Mouse (Mus musculus) heart, postnatal 0 days (tissue): ENCODE results near the gene Ick. TPM values are rescaled to one million over a fixed set of nuclear protein-coding genes. Genes with fewer than 3 reads are reported as not detected.

Experiments used
- ATAC-seq: fragments of 200-750 bp; cut with Nextera tagmentation; 2 replicates; pipeline ENCODE4 v1.8.0; 2017; ENCODE audit warnings: low read depth, moderate number of reproducible peaks, moderate library complexity; ENCODE audit not compliant: insufficient read depth
- DNase-seq: peaks from one replicate; pipeline ENCODE4 v3.0.0-alpha.2; 2016; ENCODE audit warnings: low spot score
- H3K27ac ChIP-seq: fragments of 300-500 bp; sonication (generic); 2 replicates; pipeline ENCODE4 v1.5.1; 2014; ENCODE audit warnings: low read depth, mild to moderate bottlenecking
- H3K27me3 ChIP-seq: fragments of 300-500 bp; sonication (generic); 2 replicates; pipeline ENCODE4 v1.6.1; 2014; ENCODE audit warnings: low read length, mixed read lengths; ENCODE audit not compliant: control insufficient read depth, insufficient read depth
- H3K36me3 ChIP-seq: fragments of 300-500 bp; sonication (generic); replicated peaks from 2 replicates; pipeline ENCODE4 v1.6.1; 2014; ENCODE audit warnings: low read length, mixed read lengths; ENCODE audit not compliant: control insufficient read depth, insufficient read depth
- H3K4me1 ChIP-seq: fragments of 300-500 bp; sonication (generic); 2 replicates; pipeline ENCODE4 v1.6.1; 2014; ENCODE audit warnings: antibody characterized with exemption; ENCODE audit not compliant: control insufficient read depth, insufficient read depth
- H3K4me2 ChIP-seq: fragments of 300-500 bp; sonication (generic); 2 replicates; pipeline ENCODE4 v1.6.1; 2014; ENCODE audit warnings: low read depth, mild to moderate bottlenecking, low read length, moderate library complexity
- H3K4me3 ChIP-seq: fragments of 300-500 bp; sonication (generic); 2 replicates; pipeline ENCODE4 v1.5.1; 2014; ENCODE audit warnings: low read depth, low read length
- H3K9ac ChIP-seq: fragments of 300-500 bp; sonication (generic); replicated peaks from 2 replicates; pipeline ENCODE4 v1.6.1; 2014; ENCODE audit warnings: low read depth, low read length, mixed read lengths
- H3K9me3 ChIP-seq: fragments of 300-500 bp; sonication (generic); replicated peaks from 2 replicates; pipeline ENCODE4 v1.6.1; 2016; ENCODE audit warnings: low read length; ENCODE audit not compliant: control insufficient read depth
- CTCF ChIP-seq: IDR thresholded peaks from 2 replicates; pipeline ENCODE4 v1.5.1; 2016; ENCODE audit warnings: antibody characterized with exemption, control low read depth, low read depth
- EP300 ChIP-seq: IDR thresholded peaks from 2 replicates; pipeline ENCODE4 v1.6.1; 2016; ENCODE audit warnings: antibody characterized with exemption, low read depth
- WGBS: fragments of 180-500 bp; shearing (Covaris S2); extraction: QIAGEN DNeasy Blood & Tissue Kit; methylation state at CpG from one replicate; pipeline ENCODE4 v1.1.7; 2014; 5-methylcytosine and 5-hydroxymethylcytosine counted together
- polyA plus RNA-seq: library from polyadenylated mRNA; unstranded; fragments of >200 nt; fragmentation: Nextera tagmentation; extraction: Ambion mirVana; gene quantifications from 2 replicates; pipeline ENCODE4 v1.2.1, GENCODE M21; 2015
- total RNA-seq: library from RNA; depleted of rRNA; stranded (reverse); fragments of >200 nt; gene quantifications from 2 replicates; pipeline ENCODE4 v1.2.3, GENCODE M21; 2014; ENCODE audit warnings: low replicate concordance

Gene Ick
- total and polyA plus RNA-seq, 2 experiments from 2014 or later: 11.4 to 13.8 TPM

- no peak for ATAC-seq
- no peaks in the 10 kb centered on the region for H3K36me3 ChIP-seq
Measured at GRCm38 (mm10) chr9:78195034-78195433, 86.0 kb downstream of the Ick start.

GRCm38 (mm10) chr9:78197801-78198200, 88.8 kb downstream of the Ick start:
- Histone ChIP-seq H3K9ac (no peak overlapping the region), H3K27me3 (no peaks in the 10 kb centered on the region), H3K4me3 (no peak overlapping the region), H3K4me1 (no peaks in the 10 kb centered on the region), H3K27ac (no peak overlapping the region), H3K4me2 (no peak overlapping the region), H3K9me3 (no peaks in the 10 kb centered on the region), H3K36me3 (no peaks in the 10 kb centered on the region)
- TF ChIP-seq CTCF (no peak), EP300 (no peak)
- no peak for ATAC-seq
- 95% methylated on average over 9 of the region's 9 CpGs for WGBS
- no peak for DNase-seq

More at GRCm38 (mm10) chr9:78195034-78195433, 86.0 kb downstream of the Ick start:
- H3K9ac ChIP-seq: no peak overlapping the region
- TF ChIP-seq EP300 (no peak), CTCF (no peak)
- H3K9me3 ChIP-seq: no peaks in the 10 kb centered on the region
- H3K27me3 ChIP-seq: no peaks in the 10 kb centered on the region
- no peak overlapping the region for H3K27ac ChIP-seq
- H3K4me2 ChIP-seq: no peak overlapping the region
- H3K4me3 ChIP-seq: no peak overlapping the region
- WGBS: 75% methylated on average over 11 of the region's 11 CpGs
- no peak for DNase-seq
- 0 out of 2 replicates have a peak, but pooled peaks cover 11% of the 10 kb centered on the region for H3K4me1 ChIP-seq

GRCm38 (mm10) chr9:78204194-78204593, 95.2 kb downstream of the Ick start:
- H3K27me3 ChIP-seq: no peaks in the 10 kb centered on the region
- TF ChIP-seq CTCF (no peak), EP300 (no peak)
- WGBS: 86% methylated on average over 6 of the region's 6 CpGs
- H3K9me3 ChIP-seq: no peaks in the 10 kb centered on the region
- no peak overlapping the region for H3K4me2 ChIP-seq
- H3K36me3 ChIP-seq: peaks cover 12% of the 10 kb centered on the region
- H3K9ac ChIP-seq: no peak overlapping the region
- no peak for DNase-seq
- H3K4me1 ChIP-seq: no peaks in the 10 kb centered on the region
- ATAC-seq: no peak
- no peak overlapping the region for H3K4me3 ChIP-seq
- H3K27ac ChIP-seq: no peak overlapping the region

- no peak for DNase-seq
- Histone ChIP-seq H3K4me1 (peaks cover 6% of the 10 kb centered on the region; the same call in 1 of the 2 replicates), H3K9ac (no peak overlapping the region), H3K27me3 (no peaks in the 10 kb centered on the region), H3K4me2 (no peak overlapping the region), H3K36me3 (peaks cover 23% of the 10 kb centered on the region), H3K27ac (no peak overlapping the region), H3K9me3 (no peaks in the 10 kb centered on the region), H3K4me3 (no peak overlapping the region)
- ATAC-seq: no peak
- WGBS: 38% methylated on average over 4 of the region's 4 CpGs
- TF ChIP-seq EP300 (no peak), CTCF (no peak)
Measured at GRCm38 (mm10) chr9:78208956-78209355, 100.0 kb downstream of the Ick start.

GRCm38 (mm10) chr9:78210079-78210478, 101.1 kb downstream of the Ick start:
- peaks cover 6% of the 10 kb centered on the region; the same call in 1 of the 2 replicates for H3K4me1 ChIP-seq
- no peak overlapping the region for H3K4me2 ChIP-seq
- no peak overlapping the region for H3K27ac ChIP-seq
- WGBS: 92% methylated on average over 3 of the region's 3 CpGs
- no peak for DNase-seq
- H3K4me3 ChIP-seq: no peak overlapping the region
- TF ChIP-seq CTCF (no peak), EP300 (no peak)
- no peaks in the 10 kb centered on the region for H3K9me3 ChIP-seq
- no peak overlapping the region for H3K9ac ChIP-seq
- H3K36me3 ChIP-seq: peaks cover 23% of the 10 kb centered on the region
- no peak for ATAC-seq
- no peaks in the 10 kb centered on the region for H3K27me3 ChIP-seq

GRCm38 (mm10) chr9:78210821-78211220, 101.8 kb downstream of the Ick start:
- Histone ChIP-seq H3K27me3 (no peaks in the 10 kb centered on the region), H3K36me3 (peaks cover 23% of the 10 kb centered on the region), H3K9ac (no peak overlapping the region), H3K27ac (no peak overlapping the region), H3K4me3 (no peak overlapping the region), H3K4me1 (peaks cover 6% of the 10 kb centered on the region; the same call in 1 of the 2 replicates), H3K9me3 (no peaks in the 10 kb centered on the region), H3K4me2 (no peak overlapping the region)
- no peak for DNase-seq
- no peak for ATAC-seq
- WGBS: 91% methylated on average over 2 of the region's 2 CpGs
- TF ChIP-seq EP300 (no peak), CTCF (no peak)
